Mouse (Mus musculus): ENCODE measurements around the gene Sh2d5.
A peak's percentile ranks its signal among the peaks of the same experiment; 100 is the strongest.

The Sh2d5 gene

GRCm38 (mm10) chr4:138250088-138250960 is at the start of gene Sh2d5, which contains the start of gene Kif17:
Gene Sh2d5, plus strand, starts transcription at chr4:138250403.
Gene Kif17, plus strand, starts transcription at chr4:138250435.
- DNase-seq (ENCODE audit: low read depth, low spot score) = peak; percentile 71

- DNase-seq (ENCODE audit: low read depth, low spot score) = no peak
Measured at GRCm38 (mm10) chr4:138200769-138201168, 49.4 kb upstream of the Sh2d5 start.

GRCm38 (mm10) chr4:138201696-138202095 is 48.5 kb upstream of the Sh2d5 start:
- no peak for DNase-seq (ENCODE audit: low read depth, low spot score)

GRCm38 (mm10) chr4:138210116-138210515 is 40.1 kb upstream of the Sh2d5 start:
- DNase-seq (ENCODE audit: low read depth, low spot score) = no peak

- no peak for DNase-seq (ENCODE audit: low read depth, low spot score)
Measured at GRCm38 (mm10) chr4:138213861-138214260, 36.3 kb upstream of the Sh2d5 start.

- no peak for DNase-seq (ENCODE audit: low read depth, low spot score)
Measured at GRCm38 (mm10) chr4:138215671-138216199, 34.5 kb upstream of the Sh2d5 start.

- peak; percentile 65 for DNase-seq (ENCODE audit: low read depth, low spot score)
Measured at GRCm38 (mm10) chr4:138216200-138216890, 33.9 kb upstream of the Sh2d5 start, which contains the start of gene Hp1bp3. Gene Hp1bp3, plus strand, starts transcription at chr4:138216296.

- peak; percentile 96 for DNase-seq (ENCODE audit: low read depth, low spot score)
Measured at GRCm38 (mm10) chr4:138216891-138217392, 33.3 kb upstream of the Sh2d5 start.

GRCm38 (mm10) chr4:138217441-138217840 is 32.8 kb upstream of the Sh2d5 start:
- no peak for DNase-seq (ENCODE audit: low read depth, low spot score)

GRCm38 (mm10) chr4:138217951-138218685 is 32.1 kb upstream of the Sh2d5 start:
- no peak for DNase-seq (ENCODE audit: low read depth, low spot score)

GRCm38 (mm10) chr4:138219331-138219730 is 30.9 kb upstream of the Sh2d5 start:
- no peak for DNase-seq (ENCODE audit: low read depth, low spot score)

GRCm38 (mm10) chr4:138220761-138221160 is 29.4 kb upstream of the Sh2d5 start:
- DNase-seq (ENCODE audit: low read depth, low spot score) = no peak

- no peak for DNase-seq (ENCODE audit: low read depth, low spot score)
Measured at GRCm38 (mm10) chr4:138221406-138221805, 28.8 kb upstream of the Sh2d5 start.

GRCm38 (mm10) chr4:138222396-138222795 is 27.8 kb upstream of the Sh2d5 start:
- DNase-seq (ENCODE audit: low read depth, low spot score) = no peak

- no peak for DNase-seq (ENCODE audit: low read depth, low spot score)
Measured at GRCm38 (mm10) chr4:138223623-138224022, 26.6 kb upstream of the Sh2d5 start.

- no peak for DNase-seq (ENCODE audit: low read depth, low spot score)
Measured at GRCm38 (mm10) chr4:138246756-138247665, 3.2 kb upstream of the Sh2d5 start.

GRCm38 (mm10) chr4:138251819-138252218 is 1.6 kb downstream of the Sh2d5 start:
- DNase-seq (ENCODE audit: low read depth, low spot score) = peak; percentile 56

- DNase-seq (ENCODE audit: low read depth, low spot score) = no peak
Measured at GRCm38 (mm10) chr4:138252231-138252630, 2.0 kb downstream of the Sh2d5 start.

GRCm38 (mm10) chr4:138257116-138257687 is 7.0 kb downstream of the Sh2d5 start:
- no peak for DNase-seq (ENCODE audit: low read depth, low spot score)

GRCm38 (mm10) chr4:138258663-138259062 is 8.5 kb downstream of the Sh2d5 start:
- DNase-seq (ENCODE audit: low read depth, low spot score) = no peak

Data from embryo, embryonic 11.5 days (tissue).